Mouse (Mus musculus): ENCODE data around the gene Vma21. TPM values are rescaled to one million over a fixed set of nuclear protein-coding genes. Genes with fewer than 3 reads are reported as not detected.

Vma21 gene
- 27.5 and 27.8 TPM in 2 replicates for polyA plus RNA-seq (2012; rRNA removed)

DNA sequence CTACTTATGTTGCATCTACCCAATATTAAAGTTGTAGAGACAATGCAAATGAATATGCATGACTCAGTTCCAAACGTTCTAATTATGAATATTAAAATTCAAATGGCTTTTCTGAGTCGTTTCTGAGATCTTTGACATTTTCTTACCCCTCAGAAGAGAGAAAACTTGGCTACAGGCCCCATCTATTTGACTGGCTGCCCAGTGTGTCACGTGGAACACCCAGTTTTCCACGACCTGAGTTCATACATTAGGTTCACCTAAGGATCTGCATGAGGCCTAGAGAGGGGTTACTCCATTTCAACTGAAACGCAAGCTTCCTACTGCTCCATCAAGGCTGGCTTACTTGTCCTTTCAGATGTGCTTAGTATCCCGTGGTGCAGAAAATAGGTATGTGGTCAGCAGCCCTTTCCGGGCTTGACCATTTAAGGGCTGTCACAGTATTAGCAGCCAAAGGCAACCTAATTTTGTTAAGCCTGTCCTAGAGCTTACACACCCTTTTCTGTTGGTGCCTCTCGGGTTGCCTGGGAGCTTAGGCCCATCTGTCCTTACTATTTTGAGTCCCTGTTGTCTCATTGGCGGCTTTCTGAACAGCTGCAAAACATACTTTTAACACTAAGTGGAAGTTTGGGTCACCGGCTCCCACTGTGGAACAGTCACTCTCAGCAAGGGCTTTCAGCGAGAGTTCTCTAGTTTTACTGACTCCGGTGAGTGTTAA lies at the start of gene Vma21:
Gene Vma21, plus strand, starts transcription at position 294 of the 715 bp plus-strand sequence.
- TF ChIP-seq POLR2A (IDR thresholded peaks at IDR 0.05; ENCODE audit: borderline replicate concordance, insufficient read depth, low read length): no peak
- no peak for TF ChIP-seq CTCF (IDR thresholded peaks at IDR 0.05; ENCODE audit: borderline replicate concordance, insufficient read depth, low read depth, low read length)
- DNase-seq: peak; percentile 26 to 33
- Histone ChIP-seq H3K4me3 (replicated peaks; ENCODE audit: insufficient read depth, low read depth, low read length) (peak within 1 kb of the TSS; percentile 94), H3K27ac (ENCODE audit: insufficient read depth, low read length) (peak within 1 kb of the TSS; percentile 97), H3K4me1 (ENCODE audit: control insufficient read depth, insufficient read depth, low read length) (no peaks in the 10 kb centered on the region), H3K27me3 (ENCODE audit: control insufficient read depth, insufficient read depth, low read length) (no peaks in the 10 kb centered on the region)
- WGBS: 4% methylated on average over 12 of the region's 12 CpGs

DNA sequence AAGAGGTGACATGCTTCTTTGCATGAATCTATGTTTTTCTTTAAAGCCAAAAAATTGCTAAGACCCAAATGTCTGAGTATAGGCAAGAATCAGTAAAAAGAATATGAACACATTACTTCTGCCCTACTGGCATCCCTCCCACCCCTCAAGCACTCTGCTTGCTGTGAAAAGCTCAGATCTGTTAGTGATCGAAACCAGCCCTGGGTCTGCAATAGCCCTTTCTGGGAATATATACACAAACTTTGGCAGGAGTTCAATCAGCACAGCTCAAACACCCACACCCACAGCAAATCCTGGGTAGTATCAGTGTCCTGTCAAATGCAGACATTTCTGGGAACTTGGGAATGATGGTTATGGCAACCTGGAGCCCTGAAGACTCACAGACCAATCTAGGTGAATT lies 47.8 kb upstream of the Vma21 start:
- TF ChIP-seq POLR2A (IDR thresholded peaks at IDR 0.05; ENCODE audit: borderline replicate concordance, insufficient read depth, low read length): no peak
- TF ChIP-seq CTCF (IDR thresholded peaks at IDR 0.05; ENCODE audit: borderline replicate concordance, insufficient read depth, low read depth, low read length): no peak
- Histone ChIP-seq H3K27me3 (ENCODE audit: control insufficient read depth, insufficient read depth, low read length) (no peaks in the 10 kb centered on the region), H3K27ac (ENCODE audit: insufficient read depth, low read length) (no peak overlapping the region), H3K4me1 (ENCODE audit: control insufficient read depth, insufficient read depth, low read length) (no peaks in the 10 kb centered on the region), H3K4me3 (replicated peaks; ENCODE audit: insufficient read depth, low read depth, low read length) (no peak overlapping the region)
- DNase-seq: no peak
- WGBS: 71% methylated on average over 1 of the region's 1 CpGs

DNA sequence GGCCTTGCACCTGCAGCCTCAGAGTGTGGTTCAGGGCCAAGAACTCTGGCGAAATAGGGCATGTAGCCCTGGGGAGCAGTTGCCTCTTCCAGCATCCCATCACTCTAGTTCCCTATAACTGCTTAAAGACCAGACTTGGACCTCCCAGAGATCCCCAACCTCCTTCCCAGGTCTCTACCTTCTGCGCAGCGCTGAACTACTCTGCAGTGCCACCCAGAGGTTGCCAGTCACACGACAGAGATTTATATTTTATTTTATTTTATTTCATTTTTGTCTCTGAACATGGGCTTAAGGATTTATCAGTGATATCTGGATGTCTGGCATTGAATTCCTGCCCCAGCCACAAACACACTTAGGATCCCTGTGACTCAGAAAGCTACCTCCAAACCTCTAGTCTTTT lies 24.6 kb upstream of the Vma21 start:
- Histone ChIP-seq H3K27me3 (ENCODE audit: control insufficient read depth, insufficient read depth, low read length) (no peaks in the 10 kb centered on the region), H3K4me1 (ENCODE audit: control insufficient read depth, insufficient read depth, low read length) (no peaks in the 10 kb centered on the region), H3K27ac (ENCODE audit: insufficient read depth, low read length) (no peak overlapping the region), H3K4me3 (replicated peaks; ENCODE audit: insufficient read depth, low read depth, low read length) (no peak overlapping the region)
- TF ChIP-seq CTCF (IDR thresholded peaks at IDR 0.05; ENCODE audit: borderline replicate concordance, insufficient read depth, low read depth, low read length) (no peak), POLR2A (IDR thresholded peaks at IDR 0.05; ENCODE audit: borderline replicate concordance, insufficient read depth, low read length) (no peak)
- WGBS: 6% methylated on average over 4 of the region's 4 CpGs
- no peak for DNase-seq

DNA sequence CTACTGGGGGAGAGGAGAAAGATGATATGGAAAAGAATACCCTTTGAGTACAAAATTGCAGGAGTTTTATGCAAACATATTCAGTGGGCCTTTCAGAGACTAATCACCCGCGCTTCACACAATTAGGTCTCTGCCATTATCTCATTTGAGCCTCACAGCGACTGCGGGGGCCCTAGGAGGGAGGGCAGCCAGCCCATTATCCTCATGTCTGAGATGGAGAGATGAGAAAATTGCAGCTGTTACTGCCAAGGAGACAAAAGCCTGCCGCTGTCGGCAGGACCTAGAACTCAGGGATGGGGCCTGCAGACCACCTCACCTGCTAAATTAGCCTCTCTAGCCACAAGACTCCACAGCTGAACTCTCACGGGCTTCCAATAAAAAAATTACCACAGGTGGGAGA lies 18.0 kb upstream of the Vma21 start:
- 30% methylated on average over 7 of the region's 7 CpGs for WGBS
- Histone ChIP-seq H3K27me3 (ENCODE audit: control insufficient read depth, insufficient read depth, low read length) (no peaks in the 10 kb centered on the region), H3K27ac (ENCODE audit: insufficient read depth, low read length) (no peak overlapping the region), H3K4me3 (replicated peaks; ENCODE audit: insufficient read depth, low read depth, low read length) (no peak overlapping the region), H3K4me1 (ENCODE audit: control insufficient read depth, insufficient read depth, low read length) (no peaks in the 10 kb centered on the region)
- TF ChIP-seq POLR2A (IDR thresholded peaks at IDR 0.05; ENCODE audit: borderline replicate concordance, insufficient read depth, low read length): no peak
- no peak for TF ChIP-seq CTCF (IDR thresholded peaks at IDR 0.05; ENCODE audit: borderline replicate concordance, insufficient read depth, low read depth, low read length)
- DNase-seq: no peak

DNA sequence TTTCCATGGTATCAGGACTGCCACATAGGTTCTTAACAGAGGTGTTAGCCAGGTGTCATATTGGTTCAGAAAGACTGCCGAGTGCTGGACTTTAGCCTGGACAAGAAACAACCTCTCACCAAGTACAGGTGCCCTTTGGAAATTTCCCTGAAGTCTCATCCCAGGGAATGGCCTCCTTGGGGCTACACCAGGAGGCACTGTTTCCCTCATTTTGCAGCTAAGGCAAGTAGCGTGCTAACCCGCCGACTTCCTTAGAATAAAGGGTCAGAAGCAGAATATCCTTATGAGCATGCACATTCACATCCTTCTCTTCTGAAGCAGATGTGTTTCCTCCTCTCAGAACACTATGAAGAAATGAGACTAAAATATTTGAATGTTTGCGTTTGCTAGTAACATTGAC lies 16.8 kb upstream of the Vma21 start:
- H3K27me3 ChIP-seq (ENCODE audit: control insufficient read depth, insufficient read depth, low read length): no peaks in the 10 kb centered on the region
- no peaks in the 10 kb centered on the region for H3K4me1 ChIP-seq (ENCODE audit: control insufficient read depth, insufficient read depth, low read length)
- H3K27ac ChIP-seq (ENCODE audit: insufficient read depth, low read length): no peak overlapping the region
- 55% methylated on average over 5 of the region's 5 CpGs for WGBS
- H3K4me3 ChIP-seq (replicated peaks; ENCODE audit: insufficient read depth, low read depth, low read length): no peak overlapping the region
- no peak for DNase-seq
- no peak for TF ChIP-seq CTCF (IDR thresholded peaks at IDR 0.05; ENCODE audit: borderline replicate concordance, insufficient read depth, low read depth, low read length)
- no peak for TF ChIP-seq POLR2A (IDR thresholded peaks at IDR 0.05; ENCODE audit: borderline replicate concordance, insufficient read depth, low read length)

DNA sequence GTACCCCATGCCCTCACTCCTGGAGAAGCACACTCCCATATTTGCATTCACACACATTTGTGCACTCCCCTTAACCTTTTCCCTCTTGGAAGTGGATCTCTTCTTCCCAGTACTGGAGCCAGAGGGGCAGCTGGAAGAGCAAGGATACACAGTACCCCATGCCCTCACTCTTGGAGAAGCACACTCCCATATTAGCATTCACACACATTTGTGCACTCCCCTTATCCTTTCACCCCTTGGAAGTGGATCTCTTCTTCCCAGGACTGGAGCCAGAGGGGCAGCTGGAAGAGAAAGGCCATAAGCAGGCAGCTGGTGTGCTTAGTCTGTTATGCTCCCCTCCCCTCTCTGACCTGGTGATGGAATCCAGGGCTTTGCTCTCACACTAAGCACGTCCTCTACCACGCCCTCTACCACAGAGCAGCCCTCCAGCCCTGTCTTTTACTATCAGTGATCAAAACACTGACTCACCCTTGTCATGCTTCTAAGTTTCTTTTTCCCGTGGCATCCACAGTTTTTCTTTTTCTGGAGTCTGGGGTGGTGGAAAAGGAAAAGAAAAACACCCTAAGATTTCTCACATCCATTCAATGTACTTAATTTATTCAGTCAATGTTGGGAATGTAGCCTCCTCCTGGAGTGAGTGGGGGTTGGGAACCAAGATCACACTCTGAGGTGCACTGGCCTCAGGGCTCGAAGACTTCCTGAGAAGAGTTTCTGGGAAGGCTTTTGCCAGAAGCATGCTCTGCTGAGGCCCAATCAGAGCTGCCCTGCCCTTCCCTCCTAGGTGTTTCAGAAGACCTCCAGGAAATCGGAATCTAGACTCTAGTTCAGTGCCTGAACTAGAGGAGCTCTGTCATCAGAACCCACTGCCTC lies 3.5 kb upstream of the Vma21 start:
- H3K27ac ChIP-seq (ENCODE audit: insufficient read depth, low read length): no peak overlapping the region
- WGBS: 46% methylated on average over 5 of the region's 5 CpGs
- H3K27me3 ChIP-seq (ENCODE audit: control insufficient read depth, insufficient read depth, low read length): no peaks in the 10 kb centered on the region
- H3K4me3 ChIP-seq (replicated peaks; ENCODE audit: insufficient read depth, low read depth, low read length): no peak overlapping the region
- H3K4me1 ChIP-seq (ENCODE audit: control insufficient read depth, insufficient read depth, low read length): no peaks in the 10 kb centered on the region
- TF ChIP-seq CTCF (IDR thresholded peaks at IDR 0.05; ENCODE audit: borderline replicate concordance, insufficient read depth, low read depth, low read length): no peak
- TF ChIP-seq POLR2A (IDR thresholded peaks at IDR 0.05; ENCODE audit: borderline replicate concordance, insufficient read depth, low read length): no peak
- no peak for DNase-seq

DNA sequence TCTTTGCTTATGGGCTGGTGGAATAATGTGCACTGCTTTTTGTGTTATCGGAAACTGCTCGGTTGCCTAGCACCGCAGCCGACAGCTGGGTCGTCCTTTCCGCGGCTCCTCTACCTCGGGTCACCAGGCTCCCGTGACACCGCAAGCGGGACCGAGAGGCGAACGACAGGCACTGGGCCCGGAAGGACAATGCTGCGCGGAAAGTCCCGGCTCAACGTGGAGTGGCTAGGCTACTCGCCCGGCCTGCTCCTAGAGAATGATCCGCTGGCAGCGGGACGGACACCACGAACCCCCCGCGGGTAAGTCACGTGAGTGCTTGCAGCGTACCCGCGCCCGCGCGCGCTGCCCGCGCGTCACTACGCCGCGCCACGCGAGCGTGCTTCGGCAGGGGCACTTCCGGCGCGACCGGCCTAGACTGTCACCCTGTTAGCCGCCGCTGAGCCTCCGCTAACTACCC lies 705 bp downstream of the Vma21 start:
- peak; percentile 90 to 92 for DNase-seq
- H3K4me3 ChIP-seq (replicated peaks; ENCODE audit: insufficient read depth, low read depth, low read length): peak overlapping the region; percentile 94
- 17% methylated on average over 48 of the region's 52 CpGs for WGBS
- TF ChIP-seq POLR2A (IDR thresholded peaks at IDR 0.05; ENCODE audit: borderline replicate concordance, insufficient read depth, low read length): peak; percentile 72
- no peak for TF ChIP-seq CTCF (IDR thresholded peaks at IDR 0.05; ENCODE audit: borderline replicate concordance, insufficient read depth, low read depth, low read length)
- H3K27ac ChIP-seq (ENCODE audit: insufficient read depth, low read length): peak overlapping the region; percentile 97
- no peaks in the 10 kb centered on the region for H3K4me1 ChIP-seq (ENCODE audit: control insufficient read depth, insufficient read depth, low read length)
- H3K27me3 ChIP-seq (ENCODE audit: control insufficient read depth, insufficient read depth, low read length): no peaks in the 10 kb centered on the region

Measured in cerebellum, adult 2 months (tissue).